Mouse (Mus musculus) ES-E14 (cell line): Measurements from ENCODE around the gene Brpf1. TPM values are rescaled to one million over a fixed set of nuclear protein-coding genes. Genes with fewer than 3 reads are reported as not detected.

Experiments used
- DNase-seq: peaks from one replicate; pipeline ENCODE4 v3.0.0-alpha.2; 2013; ENCODE audit warnings: low read depth, low spot score
- H3K27ac ChIP-seq: 2 replicates; pipeline ENCODE4 v1.5.1; 2012; ENCODE audit warnings: low read depth, mild to moderate bottlenecking, low read length, moderate library complexity, mixed read lengths; ENCODE audit not compliant: poor library complexity, insufficient read depth, severe bottlenecking
- H3K36me3 ChIP-seq: 2 replicates; pipeline ENCODE4 v1.6.1; 2012; ENCODE audit warnings: mild to moderate bottlenecking, low read length, moderate library complexity, mixed read lengths; ENCODE audit not compliant: control insufficient read depth, poor library complexity, insufficient read depth, severe bottlenecking
- H3K4me1 ChIP-seq, 2 experiments: fragments of 150-350 bp in 1 of 2; sonication (generic) in 1 of 2; 2 replicates each; pipeline ENCODE4 v1.6.1; 2012; ENCODE audit warnings: low read length in 2 of 2, mild to moderate bottlenecking in 1 of 2, mixed read lengths in 1 of 2; ENCODE audit not compliant: control insufficient read depth in 2 of 2, insufficient read depth in 2 of 2, poor library complexity in 1 of 2
- H3K4me3 ChIP-seq, 2 experiments: fragments of 150-350 bp in 1 of 2; sonication (generic) in 1 of 2; 2 replicates each; pipeline ENCODE4 v1.5.1; 2012; ENCODE audit warnings: low read length in 2 of 2, low read depth in 1 of 2, mild to moderate bottlenecking in 1 of 2, mixed read lengths in 1 of 2; ENCODE audit not compliant: insufficient read depth in 1 of 2, poor library complexity in 1 of 2, severe bottlenecking in 1 of 2
- H3K9ac ChIP-seq: 2 replicates; pipeline ENCODE4 v1.6.1; 2012; ENCODE audit warnings: low read depth, mild to moderate bottlenecking, low read length, mixed read lengths; ENCODE audit not compliant: poor library complexity, insufficient read depth, severe bottlenecking
- H3K9me3 ChIP-seq: fragments of 150-350 bp; sonication (generic); 2 replicates; pipeline ENCODE4 v1.6.1; 2012; ENCODE audit warnings: low read depth, mild to moderate bottlenecking, low read length; ENCODE audit not compliant: control insufficient read depth, insufficient read depth
- CHD2 ChIP-seq: IDR thresholded peaks from 2 replicates; pipeline ENCODE4 v1.6.1; 2014; ENCODE audit warnings: mild to moderate bottlenecking, low read depth, low read length, inconsistent platforms
- HCFC1 ChIP-seq: IDR thresholded peaks from 2 replicates; pipeline ENCODE4 v1.6.1; 2012; ENCODE audit warnings: low read length, inconsistent platforms, borderline replicate concordance; ENCODE audit not compliant: insufficient read depth
- MAFK ChIP-seq: IDR thresholded peaks from 2 replicates; pipeline ENCODE4 v1.6.1; 2014; ENCODE audit warnings: mild to moderate bottlenecking, low read depth, low read length, inconsistent platforms; ENCODE audit not compliant: insufficient read depth
- ZC3H11A ChIP-seq: IDR thresholded peaks from 2 replicates; pipeline ENCODE4 v1.6.1; 2012; ENCODE audit warnings: low read depth, mild to moderate bottlenecking, inconsistent platforms, low read length, borderline replicate concordance
- ZNF384 ChIP-seq: IDR thresholded peaks from 2 replicates; pipeline ENCODE4 v1.6.1; 2012; ENCODE audit warnings: low read depth, low read length, inconsistent platforms
- in situ Hi-C, 2 experiments: fragments of 600-800 bp; cut with MboI; formaldehyde crosslinking; loops; one replicate each; pipeline ENCODE4 v1.15.1; 2025; ENCODE audit warnings: low sequenced_read_pairs in 2 of 2, inconsistent platforms in 1 of 2; ENCODE audit not compliant: unreplicated experiment in 2 of 2
- total RNA-seq: library from RNA; depleted of rRNA; stranded (reverse); fragments of 300-350 nt; gene quantifications from 2 replicates; pipeline ENCODE4 v1.2.3, GENCODE M21; 2012

The Brpf1 gene
- total RNA-seq, 1 experiment, result 38.8 TPM

DNA sequence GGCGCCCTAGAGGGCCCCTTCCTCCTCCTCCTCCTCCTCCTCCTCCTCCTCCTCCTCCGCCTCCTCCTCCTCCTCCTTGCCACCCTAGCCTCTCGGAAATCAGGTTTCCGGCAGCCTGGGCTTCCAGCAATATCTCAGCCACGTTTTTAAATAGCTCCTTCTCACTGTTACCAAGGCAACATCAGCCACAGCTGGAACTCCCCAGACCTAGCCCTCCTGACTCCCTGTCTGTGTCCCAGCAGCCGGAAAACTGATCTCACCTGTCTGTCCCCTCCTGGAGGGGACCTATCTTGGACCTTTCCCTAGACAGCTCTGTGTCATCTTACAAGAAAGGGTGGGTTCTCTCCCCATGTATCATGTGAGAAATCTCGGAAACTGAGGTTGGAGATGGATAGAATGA lies 35.4 kb downstream of the Brpf1 start:
- H3K27ac ChIP-seq, result no peak overlapping the region
- in situ Hi-C loops, result no loop called here
- no peak for TF ChIP-seq CHD2
- TF ChIP-seq MAFK, result no peak
- TF ChIP-seq ZNF384, result no peak
- TF ChIP-seq ZC3H11A, result no peak
- peaks cover 4 to 15% of the 10 kb centered on the region in 2 experiments; a peak in 3 of 4 replicates for H3K4me1 ChIP-seq
- no peak overlapping the region for H3K4me3 ChIP-seq
- DNase-seq, result no peak
- no peaks in the 10 kb centered on the region for H3K9me3 ChIP-seq
- H3K36me3 ChIP-seq, result no peaks in the 10 kb centered on the region
- no peak overlapping the region for H3K9ac ChIP-seq

DNA sequence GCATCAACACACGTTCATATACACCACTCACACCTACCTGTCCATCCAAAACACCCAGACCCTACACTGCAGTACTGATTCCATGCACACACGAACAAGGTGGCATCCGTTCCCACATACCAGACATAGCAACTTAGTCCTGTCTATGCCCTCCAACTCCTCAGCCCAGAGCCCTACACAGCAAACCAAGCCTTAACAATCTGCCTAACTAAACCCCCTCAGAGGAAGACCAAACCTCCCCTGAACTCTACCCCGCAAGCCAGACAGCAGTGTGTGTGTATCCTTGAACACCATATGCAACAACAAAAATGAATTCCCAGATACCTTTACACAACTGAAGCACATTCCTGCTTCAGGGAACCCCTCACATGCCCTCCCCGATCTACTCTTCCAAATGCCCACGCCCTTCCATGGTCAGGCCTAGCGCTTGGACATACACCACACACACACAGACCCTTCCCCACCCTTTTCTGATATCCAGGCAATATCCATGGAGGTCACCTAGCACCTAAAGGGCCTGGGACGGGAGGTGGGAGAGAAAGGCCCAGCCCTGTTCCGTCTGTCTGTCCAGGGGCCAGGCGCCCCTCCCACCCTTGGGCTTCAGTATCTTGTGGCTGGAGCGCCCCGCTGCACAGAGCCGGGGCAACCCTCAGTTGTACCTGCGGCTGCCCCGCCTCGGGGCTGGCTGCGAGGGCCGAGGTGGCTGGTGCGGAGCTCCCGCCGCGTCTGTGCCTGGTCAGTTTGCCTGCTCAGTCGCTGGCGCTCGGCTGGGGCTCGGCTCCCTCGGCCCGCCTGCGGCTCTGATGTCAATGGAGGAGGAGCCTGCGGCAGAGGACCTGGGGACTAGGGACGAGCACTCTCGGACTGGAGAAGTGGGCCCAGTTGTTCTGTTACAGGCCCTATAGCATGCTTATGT lies 36.5 kb downstream of the Brpf1 start, which contains the start of gene Camk1:
TSS of gene Camk1 (minus strand) at position 808 of the 916 bp plus-strand sequence.
- Histone ChIP-seq H3K36me3 (no peaks in the 10 kb centered on the region), H3K27ac (no peak within 1 kb of the TSS), H3K4me3 (peak within 1 kb of the TSS; percentile 55 to 69), H3K4me1 (peaks cover 4 to 15% of the 10 kb centered on the region in 2 experiments; a peak in 3 of 4 replicates), H3K9me3 (no peaks in the 10 kb centered on the region), H3K9ac (peak within 1 kb of the TSS; percentile 61)
- peak; percentile 34 for DNase-seq
- TF ChIP-seq ZC3H11A, result no peak
- TF ChIP-seq ZNF384, result no peak
- no peak for TF ChIP-seq HCFC1
- TF ChIP-seq MAFK, result no peak
- no peak for TF ChIP-seq CHD2
- in situ Hi-C loops, result no loop called here

DNA sequence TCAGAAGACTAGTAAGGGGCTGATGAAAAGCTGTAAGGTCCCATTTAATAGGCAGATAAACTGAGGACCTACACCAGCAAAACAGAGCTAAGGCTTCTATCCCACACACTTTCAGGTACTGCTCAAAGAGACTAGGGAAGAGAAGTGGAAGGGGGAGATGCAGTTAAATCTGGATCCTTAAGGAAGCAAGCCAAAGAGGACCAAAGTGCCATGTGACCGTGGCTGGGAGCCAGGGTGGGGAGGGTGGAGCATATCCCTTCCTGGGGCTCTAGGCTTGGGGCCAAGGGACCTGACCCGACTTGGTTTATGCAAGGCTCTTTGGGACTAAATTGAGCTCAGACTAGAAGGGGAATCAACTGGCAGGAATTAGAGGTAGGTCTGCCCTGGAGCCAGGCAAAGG lies 37.4 kb downstream of the Brpf1 start:
- no peak overlapping the region for H3K9ac ChIP-seq
- H3K36me3 ChIP-seq, result no peaks in the 10 kb centered on the region
- in situ Hi-C loops, result no loop called here
- DNase-seq, result no peak
- H3K4me3 ChIP-seq, result peak overlapping the region in 1 of 2 experiments; percentile 69; a peak in 2 of 4 replicates
- no peaks in the 10 kb centered on the region for H3K9me3 ChIP-seq
- TF ChIP-seq ZNF384, result no peak
- no peak for TF ChIP-seq ZC3H11A
- no peak for TF ChIP-seq HCFC1
- no peak for TF ChIP-seq MAFK
- no peak for TF ChIP-seq CHD2
- H3K27ac ChIP-seq, result no peak overlapping the region
- peaks cover 4 to 15% of the 10 kb centered on the region in 2 experiments; a peak in 3 of 4 replicates for H3K4me1 ChIP-seq

DNA sequence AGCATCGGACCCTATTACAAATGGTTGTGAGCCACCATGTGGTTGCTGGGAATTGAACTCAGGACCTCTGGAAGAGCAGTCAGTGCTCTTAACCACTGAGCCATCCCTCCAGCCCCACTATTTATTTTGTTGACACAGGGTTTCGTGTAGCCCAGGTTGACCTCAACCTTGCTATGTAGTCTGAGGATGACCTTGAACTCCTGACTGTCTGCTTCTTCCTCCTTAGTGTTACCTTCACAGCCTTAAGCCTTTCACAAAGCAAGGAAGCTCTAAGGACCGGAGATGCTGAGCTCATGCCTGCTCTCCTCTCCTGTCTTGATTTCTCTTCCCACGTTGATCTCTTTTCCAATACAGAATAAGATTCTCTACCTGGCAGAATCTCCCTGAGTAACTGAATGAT lies 40.0 kb downstream of the Brpf1 start:
- TF ChIP-seq ZC3H11A (no peak), CHD2 (no peak), HCFC1 (no peak), ZNF384 (no peak), MAFK (no peak)
- no peak for DNase-seq
- no peak overlapping the region for H3K27ac ChIP-seq
- in situ Hi-C loops, result no loop called here
- no peaks in the 10 kb centered on the region for H3K36me3 ChIP-seq
- H3K9ac ChIP-seq, result no peak overlapping the region
- H3K9me3 ChIP-seq, result no peaks in the 10 kb centered on the region
- no peak overlapping the region for H3K4me3 ChIP-seq
- peaks cover 12 to 18% of the 10 kb centered on the region in 2 experiments for H3K4me1 ChIP-seq
